Mouse (Mus musculus) midbrain, embryonic 12.5 days (tissue): ENCODE results near the gene Cdk13. TPM values are rescaled to one million over a fixed set of nuclear protein-coding genes. Genes with fewer than 3 reads are reported as not detected.
A peak's percentile ranks its signal among the peaks of the same experiment; 100 is the strongest.

Experiments used
- ATAC-seq: fragments of 200-750 bp; cut with Nextera tagmentation; 2 replicates; pipeline ENCODE4 v1.8.0; 2017; ENCODE audit warnings: low read depth, moderate TSS enrichment, moderate library complexity; ENCODE audit not compliant: low FRiP score
- H3K27ac ChIP-seq: fragments of 300-500 bp; sonication (generic); replicated peaks from 2 replicates; pipeline ENCODE4 v1.5.1; 2016; ENCODE audit warnings: mild to moderate bottlenecking
- H3K27me3 ChIP-seq: fragments of 300-500 bp; sonication (generic); 2 replicates; pipeline ENCODE4 v1.6.1; 2016; ENCODE audit warnings: mild to moderate bottlenecking
- H3K36me3 ChIP-seq: fragments of 300-500 bp; sonication (generic); 2 replicates; pipeline ENCODE4 v1.6.1; 2016
- H3K4me1 ChIP-seq: fragments of 300-500 bp; sonication (generic); 2 replicates; pipeline ENCODE4 v1.6.1; 2016
- H3K4me2 ChIP-seq: fragments of 300-500 bp; sonication (generic); replicated peaks from 2 replicates; pipeline ENCODE4 v1.6.1; 2016; ENCODE audit warnings: mild to moderate bottlenecking, moderate library complexity
- H3K4me3 ChIP-seq: fragments of 300-500 bp; sonication (generic); 2 replicates; pipeline ENCODE4 v1.5.1; 2016; ENCODE audit warnings: mild to moderate bottlenecking
- H3K9ac ChIP-seq: fragments of 300-500 bp; sonication (generic); replicated peaks from 2 replicates; pipeline ENCODE4 v1.6.1; 2016; ENCODE audit warnings: mild to moderate bottlenecking, moderate library complexity
- H3K9me3 ChIP-seq: fragments of 300-500 bp; sonication (generic); 2 replicates; pipeline ENCODE4 v1.6.1; 2016; ENCODE audit warnings: mild to moderate bottlenecking
- WGBS: fragments of 180-500 bp; shearing (Covaris S2); methylation state at CpG from one replicate; pipeline ENCODE4 v1.1.7; 2016; 5-methylcytosine and 5-hydroxymethylcytosine counted together
- polyA plus RNA-seq: library from polyadenylated mRNA; unstranded; fragments of >200 nt; fragmentation: Nextera tagmentation; extraction: Ambion mirVana; gene quantifications from 2 replicates; pipeline ENCODE4 v1.2.1, GENCODE M21; 2016

The Cdk13 gene
- polyA plus RNA-seq, 1 experiment from 2014 or later, result 23.7 TPM

GRCm38 (mm10) chr13:17728798-17729197 lies 76.1 kb downstream of the Cdk13 start:
- no peaks in the 10 kb centered on the region for H3K9me3 ChIP-seq
- no peak overlapping the region for H3K4me2 ChIP-seq
- H3K4me3 ChIP-seq, result no peak overlapping the region
- H3K27ac ChIP-seq, result no peak overlapping the region
- peaks cover 9% of the 10 kb centered on the region for H3K36me3 ChIP-seq
- no peak for ATAC-seq
- no peak overlapping the region for H3K9ac ChIP-seq
- no peaks in the 10 kb centered on the region for H3K4me1 ChIP-seq
- WGBS, result 94% methylated on average over 3 of the region's 3 CpGs
- no peaks in the 10 kb centered on the region for H3K27me3 ChIP-seq

GRCm38 (mm10) chr13:17727922-17728321 lies 77.0 kb downstream of the Cdk13 start:
- no peak for ATAC-seq
- WGBS, result 92% methylated on average over 4 of the region's 4 CpGs

DNA sequence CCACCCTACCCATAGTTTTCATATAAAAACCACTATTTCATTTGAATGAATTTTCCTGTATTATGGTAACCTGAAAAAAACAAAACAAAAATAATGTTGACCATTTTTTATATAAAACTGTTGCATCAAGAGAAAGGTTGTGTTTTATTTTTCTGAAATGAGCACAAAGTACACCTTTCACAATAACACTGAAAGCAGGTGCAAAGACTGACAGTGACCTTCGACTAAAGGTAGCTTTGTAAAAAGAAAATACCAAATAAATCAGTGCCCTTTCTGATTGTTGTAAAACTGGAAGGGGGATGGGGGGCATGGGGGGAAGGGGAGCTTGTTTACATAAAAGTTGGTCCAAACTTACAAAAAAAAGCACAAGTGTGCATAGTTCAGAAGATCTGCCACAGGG lies 87.5 kb downstream of the Cdk13 start:
- H3K4me1 ChIP-seq, result no peaks in the 10 kb centered on the region
- peaks cover 34% of the 10 kb centered on the region for H3K36me3 ChIP-seq
- no peaks in the 10 kb centered on the region for H3K9me3 ChIP-seq
- H3K4me2 ChIP-seq, result no peak overlapping the region
- H3K27me3 ChIP-seq, result no peaks in the 10 kb centered on the region
- H3K27ac ChIP-seq, result no peak overlapping the region
- H3K4me3 ChIP-seq, result no peak overlapping the region
- no peak for ATAC-seq
- H3K9ac ChIP-seq, result no peak overlapping the region
- 77% methylated on average over 1 of the region's 1 CpGs for WGBS

More at GRCm38 (mm10) chr13:17727922-17728321, 77.0 kb downstream of the Cdk13 start:
- H3K27me3 ChIP-seq, result no peaks in the 10 kb centered on the region
- no peak overlapping the region for H3K27ac ChIP-seq
- H3K9ac ChIP-seq, result no peak overlapping the region
- H3K4me1 ChIP-seq, result no peaks in the 10 kb centered on the region
- H3K4me2 ChIP-seq, result no peak overlapping the region
- no peaks in the 10 kb centered on the region for H3K9me3 ChIP-seq
- H3K36me3 ChIP-seq, result peaks cover 9% of the 10 kb centered on the region
- H3K4me3 ChIP-seq, result no peak overlapping the region

GRCm38 (mm10) chr13:17708784-17709311 lies 96.0 kb downstream of the Cdk13 start:
- WGBS, result 82% methylated on average over 5 of the region's 5 CpGs
- Histone ChIP-seq H3K9ac (no peak overlapping the region), H3K4me2 (no peak overlapping the region), H3K4me1 (no peaks in the 10 kb centered on the region), H3K27me3 (no peaks in the 10 kb centered on the region), H3K4me3 (no peak overlapping the region), H3K27ac (no peak overlapping the region), H3K9me3 (no peaks in the 10 kb centered on the region), H3K36me3 (no peaks in the 10 kb centered on the region)
- peak; percentile 30; the same call in 1 of the 2 replicates for ATAC-seq

DNA sequence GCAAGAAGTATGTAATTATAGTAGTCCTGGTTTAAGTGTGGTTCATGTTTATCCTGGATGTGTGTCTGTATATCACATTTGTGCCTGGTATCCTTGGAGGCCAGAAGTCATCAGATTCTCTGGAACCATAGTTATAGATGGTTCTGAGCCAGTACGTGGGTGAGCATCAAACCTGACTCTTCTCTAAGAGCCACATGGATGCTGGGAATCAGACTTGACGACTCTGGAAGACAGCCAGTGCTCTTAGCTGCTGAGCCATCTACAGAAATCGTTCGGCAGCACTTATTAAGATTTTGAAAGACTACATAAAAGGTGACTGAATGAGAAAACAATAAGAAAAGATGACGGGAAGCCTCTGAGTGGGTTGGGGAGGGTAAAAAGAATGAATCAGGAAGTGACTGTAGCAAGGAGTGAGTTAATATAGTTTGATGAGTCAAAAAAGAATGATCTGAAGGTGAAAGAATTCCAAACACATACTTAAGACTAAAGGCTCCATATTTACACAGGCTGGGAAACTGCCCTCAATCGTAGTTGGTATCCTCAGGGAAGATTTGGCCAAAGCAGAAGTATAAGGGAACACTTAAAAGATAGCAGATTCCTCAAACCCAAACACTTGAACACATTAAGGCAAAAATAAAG lies 99.6 kb downstream of the Cdk13 start:
- H3K27ac ChIP-seq, result no peak overlapping the region
- H3K4me2 ChIP-seq, result no peak overlapping the region
- no peak overlapping the region for H3K4me3 ChIP-seq
- no peaks in the 10 kb centered on the region for H3K4me1 ChIP-seq
- no peak for ATAC-seq
- no peaks in the 10 kb centered on the region for H3K36me3 ChIP-seq
- no peak overlapping the region for H3K9ac ChIP-seq
- no peaks in the 10 kb centered on the region for H3K9me3 ChIP-seq
- WGBS, result 90% methylated on average over 6 of the region's 6 CpGs
- H3K27me3 ChIP-seq, result no peaks in the 10 kb centered on the region

DNA sequence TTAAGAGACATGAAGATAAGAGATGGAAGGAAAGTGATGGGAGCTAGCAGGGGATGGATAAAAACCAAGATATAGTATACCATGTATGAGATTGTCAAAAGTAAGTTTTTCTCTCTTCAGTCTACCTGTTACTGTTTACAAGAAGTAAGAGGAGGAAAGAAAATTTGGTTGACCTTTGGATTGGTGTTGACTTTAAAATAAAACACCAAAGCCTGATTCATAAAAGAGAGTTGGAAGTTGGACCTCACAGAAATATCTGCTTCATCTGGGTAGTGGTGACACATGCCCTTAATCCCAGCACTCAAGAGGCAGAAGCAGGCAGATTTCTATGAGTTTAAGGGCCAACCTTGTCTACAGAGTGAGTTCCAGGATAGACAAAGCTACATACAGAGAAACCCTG lies 102.6 kb downstream of the Cdk13 start:
- H3K4me2 ChIP-seq, result no peak overlapping the region
- no peaks in the 10 kb centered on the region for H3K36me3 ChIP-seq
- H3K27me3 ChIP-seq, result no peaks in the 10 kb centered on the region
- H3K9me3 ChIP-seq, result no peaks in the 10 kb centered on the region
- H3K9ac ChIP-seq, result no peak overlapping the region
- no peaks in the 10 kb centered on the region for H3K4me1 ChIP-seq
- no peak overlapping the region for H3K4me3 ChIP-seq
- ATAC-seq, result no peak
- no peak overlapping the region for H3K27ac ChIP-seq

- H3K27me3 ChIP-seq, result no peaks in the 10 kb centered on the region
- no peak overlapping the region for H3K27ac ChIP-seq
- H3K4me1 ChIP-seq, result 0 out of 2 replicates have a peak, but pooled peaks cover 2% of the 10 kb centered on the region
- no peak for ATAC-seq
- no peak overlapping the region for H3K4me2 ChIP-seq
- no peak overlapping the region for H3K4me3 ChIP-seq
- no peaks in the 10 kb centered on the region for H3K9me3 ChIP-seq
- H3K36me3 ChIP-seq, result no peaks in the 10 kb centered on the region
- no peak overlapping the region for H3K9ac ChIP-seq
Observed at GRCm38 (mm10) chr13:17701322-17701721, 103.6 kb downstream of the Cdk13 start.

- Histone ChIP-seq H3K27ac (no peak overlapping the region), H3K4me2 (no peak overlapping the region), H3K4me3 (no peak overlapping the region), H3K9ac (no peak overlapping the region), H3K27me3 (no peaks in the 10 kb centered on the region), H3K9me3 (no peaks in the 10 kb centered on the region), H3K4me1 (0 out of 2 replicates have a peak, but pooled peaks cover 7% of the 10 kb centered on the region), H3K36me3 (no peaks in the 10 kb centered on the region)
- no peak for ATAC-seq
- WGBS, result 80% methylated on average over 3 of the region's 3 CpGs
Observed at GRCm38 (mm10) chr13:17700090-17700715, 104.7 kb downstream of the Cdk13 start.

GRCm38 (mm10) chr13:17695898-17696580 lies 108.9 kb downstream of the Cdk13 start:
- Histone ChIP-seq H3K27me3 (no peaks in the 10 kb centered on the region), H3K4me2 (peak overlapping the region; percentile 69), H3K27ac (peak overlapping the region; percentile 91; the same call in 1 of the 2 replicates), H3K36me3 (no peaks in the 10 kb centered on the region), H3K9ac (peak overlapping the region; percentile 86), H3K4me3 (peak overlapping the region; percentile 85), H3K9me3 (no peaks in the 10 kb centered on the region), H3K4me1 (0 out of 2 replicates have a peak, but pooled peaks cover 7% of the 10 kb centered on the region)
- ATAC-seq, result no peak
- 16% methylated on average over 7 of the region's 7 CpGs for WGBS

DNA sequence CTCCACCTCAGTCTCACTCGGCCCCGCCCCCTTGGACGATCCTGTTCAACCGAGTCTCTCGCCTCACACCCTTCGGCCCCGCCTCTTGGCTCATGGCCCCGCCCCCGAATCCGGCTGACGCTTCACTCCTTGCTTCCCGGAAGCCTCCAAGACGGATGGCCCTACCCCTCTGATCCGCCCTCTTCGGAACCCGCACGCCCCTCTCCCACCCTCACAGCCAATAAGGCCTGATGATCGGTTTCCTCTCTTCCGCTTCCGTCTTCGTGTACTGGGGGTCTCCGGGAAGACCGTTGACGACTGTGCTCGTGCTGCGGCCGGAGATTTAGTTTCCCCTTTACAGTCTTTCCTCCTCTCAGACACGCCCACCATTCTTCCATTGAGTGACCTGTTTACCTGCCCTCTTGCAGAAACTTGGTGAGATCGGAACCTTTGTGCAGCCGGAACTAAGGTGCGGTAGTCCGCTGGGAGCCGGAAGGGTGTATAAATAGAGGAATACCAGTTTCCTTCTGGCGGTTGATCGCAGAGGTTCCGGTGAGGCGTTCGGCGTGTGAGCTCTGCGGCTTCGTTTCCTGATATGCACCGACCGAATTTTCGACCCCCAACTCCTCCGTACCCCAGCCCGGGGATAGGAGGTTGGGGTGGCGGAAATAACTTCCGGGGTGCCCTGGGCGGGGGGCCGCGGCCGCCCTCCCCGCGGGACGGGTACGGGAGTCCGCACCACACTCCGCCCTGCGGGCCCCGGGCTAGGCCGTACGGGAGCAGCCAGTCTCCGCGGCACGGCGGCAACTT lies 109.8 kb downstream of the Cdk13 start, which contains the start of the genes Mplkip and Sugct:
Gene Mplkip (plus strand): TSS at position 282 of the 789 bp plus-strand sequence.
Gene Sugct (minus strand): TSS at position 643 of the 789 bp plus-strand sequence.
- Histone ChIP-seq H3K27ac (peak within 1 kb of the TSS; percentile 91), H3K27me3 (no peaks in the 10 kb centered on the region), H3K4me2 (peak within 1 kb of the TSS; percentile 69), H3K4me3 (peak within 1 kb of the TSS; percentile 85), H3K9me3 (no peaks in the 10 kb centered on the region), H3K9ac (peak within 1 kb of the TSS; percentile 86), H3K4me1 (0 out of 2 replicates have a peak, but pooled peaks cover 7% of the 10 kb centered on the region), H3K36me3 (no peaks in the 10 kb centered on the region)
- WGBS, result under 1% methylated on average over 63 of the region's 66 CpGs
- peak; percentile 99 for ATAC-seq

DNA sequence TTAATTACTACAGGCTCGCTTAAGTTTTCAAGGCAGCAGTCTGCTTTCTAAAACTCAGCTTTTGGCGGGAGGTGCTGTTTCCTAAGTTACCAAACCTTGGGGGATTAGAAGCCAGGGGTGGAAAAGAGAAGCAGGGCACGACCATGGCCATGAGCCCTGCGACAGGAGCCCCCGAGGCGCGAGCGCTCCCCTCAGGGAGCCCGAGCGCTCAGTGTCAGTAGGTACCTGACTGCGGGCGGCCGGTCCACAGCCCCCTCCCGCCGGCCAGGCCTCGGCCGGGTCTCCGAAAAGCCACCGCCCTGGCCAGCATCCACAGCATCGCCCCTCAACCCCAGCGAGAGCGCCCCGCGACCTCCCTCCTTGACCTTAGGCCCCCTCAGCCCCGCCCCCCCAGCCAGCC lies 110.5 kb downstream of the Cdk13 start:
- H3K4me1 ChIP-seq, result 0 out of 2 replicates have a peak, but pooled peaks cover 7% of the 10 kb centered on the region
- ATAC-seq, result peak; percentile 89
- H3K36me3 ChIP-seq, result no peaks in the 10 kb centered on the region
- H3K4me2 ChIP-seq, result peak overlapping the region; percentile 69
- WGBS, result under 1% methylated on average over 19 of the region's 25 CpGs
- H3K4me3 ChIP-seq, result peak overlapping the region; percentile 85
- H3K27ac ChIP-seq, result peak overlapping the region; percentile 69
- H3K9ac ChIP-seq, result peak overlapping the region; percentile 75
- H3K27me3 ChIP-seq, result no peaks in the 10 kb centered on the region
- H3K9me3 ChIP-seq, result no peaks in the 10 kb centered on the region
